Comparison of ENCODE assay signal across 8 mouse cellular contexts in the genomic region with DNA sequence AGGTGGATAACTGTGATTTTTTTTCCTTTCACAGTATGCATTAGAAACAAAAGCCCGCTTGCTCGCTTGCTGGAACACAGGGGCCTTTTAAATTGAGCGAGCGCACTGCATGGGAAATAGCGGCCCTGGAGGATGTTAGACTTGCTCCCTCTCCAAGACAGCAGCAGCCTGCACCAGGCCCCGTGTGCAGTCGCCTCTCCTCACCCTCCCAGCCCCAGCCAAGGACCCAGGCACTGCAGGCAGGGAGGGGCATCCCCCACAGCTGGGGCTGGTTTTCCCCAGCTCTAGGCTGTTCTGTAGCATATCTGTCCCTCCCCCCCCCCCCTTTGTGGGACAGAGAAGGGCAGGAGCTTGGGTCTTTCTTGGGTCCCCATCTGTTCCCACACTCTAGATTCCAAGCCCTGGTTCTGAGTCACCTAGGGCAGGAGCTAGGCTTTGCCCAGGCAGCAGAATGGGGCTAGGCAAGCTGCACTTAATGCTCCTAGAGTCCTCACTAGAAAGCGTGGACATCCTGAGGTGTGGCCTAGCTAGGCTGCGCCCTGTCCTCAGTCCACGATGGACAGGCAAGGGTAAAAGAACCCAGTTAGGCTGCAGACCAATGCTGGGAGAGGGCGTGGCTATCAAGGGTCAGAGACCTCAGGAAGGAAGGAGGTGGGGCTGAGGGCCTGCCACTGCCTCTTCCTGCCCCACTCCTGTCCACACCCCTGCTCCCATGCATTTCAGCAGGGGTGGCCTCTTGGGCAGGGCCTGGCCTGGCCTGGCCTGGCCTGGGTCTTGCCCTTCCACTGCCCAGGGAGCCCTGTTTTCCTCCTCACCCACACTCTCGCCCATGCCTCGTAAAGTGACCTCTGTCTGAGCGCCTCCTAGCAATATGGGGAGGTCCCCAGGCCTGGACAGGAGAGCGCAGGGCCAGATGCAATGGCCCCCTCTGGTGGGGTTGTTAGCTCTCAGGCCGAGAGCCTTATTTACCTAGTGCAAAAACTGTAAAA.
DNase-seq lines count a peak whose midpoint lies in the region; ATAC-seq and TF ChIP-seq lines count a peak whose summit lies in the region.

No protein-coding gene starts in this region.

- peak overlapping the region; percentile 13; the same call in 1 of the 2 replicates for H3K4me3 ChIP-seq in E14TG2a.4 (replicated peaks; ENCODE audit: low read length)
- no peak overlapping the region for H3K4me3 ChIP-seq in intestine, postnatal 0 days (ENCODE audit: low read depth, low read length)
- no peak overlapping the region for H3K4me3 ChIP-seq in liver, postnatal 0 days (ENCODE audit: low read depth, low read length)
- H3K4me3 ChIP-seq in neural tube, embryonic 12.5 days: no peak overlapping the region

- no peak overlapping the region for H3K27ac ChIP-seq in intestine, postnatal 0 days (ENCODE audit: low read depth, low read length)
- H3K27ac ChIP-seq in liver, postnatal 0 days (ENCODE audit: low read depth): peak overlapping the region; percentile 53
- 0 out of 2 replicates have a peak overlapping the region, but pooled peaks have one; percentile 10 for H3K27ac ChIP-seq in neural tube, embryonic 12.5 days

- DNase-seq in heart, adult 18-20 months: peak; percentile 77 to 91
- DNase-seq in liver, postnatal 0 days: peak; percentile 76
- no peak for DNase-seq in ovary, adult 18-20 months (ENCODE audit: low spot score)
- DNase-seq in left cerebral cortex, postnatal 4 days: no peak

- 46% methylated on average over 16 of the region's 16 CpGs for WGBS in intestine, postnatal 0 days
- 38% methylated on average over 16 of the region's 16 CpGs for WGBS in liver, postnatal 0 days (ENCODE audit: insufficient replicate concordance)
- WGBS in neural tube, embryonic 12.5 days: 54% methylated on average over 16 of the region's 16 CpGs

- peaks cover 60% of the 10 kb centered on the region for H3K36me3 ChIP-seq in E14TG2a.4 (ENCODE audit: insufficient read depth, low read length)
- peaks cover 49% of the 10 kb centered on the region for H3K36me3 ChIP-seq in intestine, postnatal 0 days (ENCODE audit: control insufficient read depth, insufficient read depth)
- H3K36me3 ChIP-seq in liver, postnatal 0 days (replicated peaks; ENCODE audit: insufficient read depth, low read length): peaks cover 11% of the 10 kb centered on the region; the same call in 1 of the 2 replicates
- H3K36me3 ChIP-seq in neural tube, embryonic 12.5 days: peaks cover 43% of the 10 kb centered on the region

- H3K9me3 ChIP-seq in E14TG2a.4 (ENCODE audit: low read length): no peaks in the 10 kb centered on the region
- no peaks in the 10 kb centered on the region for H3K9me3 ChIP-seq in intestine, postnatal 0 days (ENCODE audit: control insufficient read depth)
- no peaks in the 10 kb centered on the region for H3K9me3 ChIP-seq in liver, postnatal 0 days (ENCODE audit: low read length)
- no peaks in the 10 kb centered on the region for H3K9me3 ChIP-seq in neural tube, embryonic 12.5 days

- TF ChIP-seq EP300 in liver, postnatal 0 days (IDR thresholded peaks at IDR 0.05; ENCODE audit: low read depth): no peak

- H3K4me2 ChIP-seq in intestine, postnatal 0 days (replicated peaks; ENCODE audit: low read depth): no peak overlapping the region
- H3K4me2 ChIP-seq in liver, postnatal 0 days (ENCODE audit: low read depth, low read length): peak overlapping the region; percentile 52; the same call in 1 of the 2 replicates
- no peak overlapping the region for H3K4me2 ChIP-seq in neural tube, embryonic 12.5 days (replicated peaks)

- H3K4me1 ChIP-seq in E14TG2a.4 (replicated peaks; ENCODE audit: low read depth, low read length): peaks cover 47% of the 10 kb centered on the region
- no peaks in the 10 kb centered on the region for H3K4me1 ChIP-seq in intestine, postnatal 0 days (replicated peaks; ENCODE audit: control insufficient read depth, insufficient read depth, low read length)
- H3K4me1 ChIP-seq in liver, postnatal 0 days (ENCODE audit: insufficient read depth): peaks cover 21% of the 10 kb centered on the region
- peaks cover 23% of the 10 kb centered on the region for H3K4me1 ChIP-seq in neural tube, embryonic 12.5 days

- no peaks in the 10 kb centered on the region for H3K27me3 ChIP-seq in E14TG2a.4 (ENCODE audit: insufficient read depth, low read length)
- no peaks in the 10 kb centered on the region for H3K27me3 ChIP-seq in intestine, postnatal 0 days (replicated peaks; ENCODE audit: control insufficient read depth, insufficient read depth, low read length)
- H3K27me3 ChIP-seq in liver, postnatal 0 days (ENCODE audit: insufficient read depth, low read length): no peaks in the 10 kb centered on the region
- no peaks in the 10 kb centered on the region for H3K27me3 ChIP-seq in neural tube, embryonic 12.5 days (replicated peaks)

- TF ChIP-seq CTCF in E14TG2a.4 (conservative IDR thresholded peaks at IDR 0.05; ENCODE audit: low read length): no peak
- peak; percentile 70 for TF ChIP-seq CTCF in intestine, postnatal 0 days (IDR thresholded peaks at IDR 0.05; ENCODE audit: low read depth)
- TF ChIP-seq CTCF in liver, postnatal 0 days (IDR thresholded peaks at IDR 0.05; ENCODE audit: low read depth): peak; percentile 61

- H3K9ac ChIP-seq in intestine, postnatal 0 days (ENCODE audit: low read depth, low read length): no peak overlapping the region
- H3K9ac ChIP-seq in liver, postnatal 0 days (replicated peaks): no peak overlapping the region; the same call in 1 of the 2 replicates
- H3K9ac ChIP-seq in neural tube, embryonic 12.5 days: no peak overlapping the region

- peak; percentile 81 for ATAC-seq in common myeloid progenitor, adult 5-6 weeks (replicated peaks; ENCODE audit: low read depth, poor library complexity, severe bottlenecking)
- ATAC-seq in intestine, postnatal 0 days: peak; percentile 59
- peak; percentile 88 for ATAC-seq in liver, postnatal 0 days
- no peak; the same call in 1 of the 2 replicates for ATAC-seq in neural tube, embryonic 12.5 days (ENCODE audit: low FRiP score, low read depth)

- intact Hi-C loops in left cerebral cortex, postnatal 4 days (cut with DNase I): no loop called here

Comparison
In these comparisons a context has a peak if more than half of its experiments do, and no peak if none do; other contexts are left out.
1. DNase-seq: peak in heart, adult 18-20 months (2 of 2) and liver, postnatal 0 days (single experiment); none in ovary, adult 18-20 months (single experiment) and left cerebral cortex, postnatal 4 days (single experiment).